Mouse (Mus musculus) hindbrain, embryonic 11.5 days (tissue): ENCODE results near the gene Spata2. TPM values are rescaled to one million over a fixed set of nuclear protein-coding genes. Genes with fewer than 3 reads are reported as not detected.

Source experiments
- ATAC-seq: fragments of 200-750 bp; cut with Nextera tagmentation; 2 replicates; pipeline ENCODE4 v1.8.0; 2017; ENCODE audit warnings: mild to moderate bottlenecking, moderate TSS enrichment, moderate library complexity; ENCODE audit not compliant: low FRiP score
- DNase-seq: peaks from one replicate; pipeline ENCODE4 v3.0.0-alpha.2; 2015; ENCODE audit warnings: low spot score
- H3K27ac ChIP-seq: fragments of 300-500 bp; sonication (generic); 2 replicates; pipeline ENCODE4 v1.5.1; 2014; ENCODE audit warnings: mild to moderate bottlenecking, low read depth, low read length
- H3K27me3 ChIP-seq: fragments of 300-500 bp; sonication (generic); 2 replicates; pipeline ENCODE4 v1.6.1; 2014; ENCODE audit warnings: mild to moderate bottlenecking, low read length, moderate library complexity, mixed read lengths; ENCODE audit not compliant: control insufficient read depth, insufficient read depth
- H3K36me3 ChIP-seq: fragments of 300-500 bp; sonication (generic); 2 replicates; pipeline ENCODE4 v1.6.1; 2014; ENCODE audit warnings: mild to moderate bottlenecking, low read length, moderate library complexity, mixed read lengths; ENCODE audit not compliant: control insufficient read depth, insufficient read depth
- H3K4me1 ChIP-seq: fragments of 300-500 bp; sonication (generic); replicated peaks from 2 replicates; pipeline ENCODE4 v1.6.1; 2014; ENCODE audit warnings: low read length, mixed read lengths; ENCODE audit not compliant: control insufficient read depth, insufficient read depth
- H3K4me2 ChIP-seq: fragments of 300-500 bp; sonication (generic); replicated peaks from 2 replicates; pipeline ENCODE4 v1.6.1; 2014; ENCODE audit warnings: mild to moderate bottlenecking, low read depth, low read length
- H3K4me3 ChIP-seq: fragments of 300-500 bp; sonication (generic); 2 replicates; pipeline ENCODE4 v1.5.1; 2014; ENCODE audit warnings: low read depth, low read length
- H3K9ac ChIP-seq: fragments of 300-500 bp; sonication (generic); 2 replicates; pipeline ENCODE4 v1.6.1; 2014; ENCODE audit warnings: low read depth, low read length
- H3K9me3 ChIP-seq: fragments of 300-500 bp; sonication (generic); 2 replicates; pipeline ENCODE4 v1.6.1; 2016; ENCODE audit warnings: low read length; ENCODE audit not compliant: control insufficient read depth
- WGBS: fragments of 180-500 bp; shearing (Covaris S2); extraction: QIAGEN DNeasy Blood & Tissue Kit; methylation state at CpG from one replicate; pipeline ENCODE4 v1.1.7; 2014; 5-methylcytosine and 5-hydroxymethylcytosine counted together
- polyA plus RNA-seq: library from polyadenylated mRNA; unstranded; fragments of >200 nt; fragmentation: Nextera tagmentation; extraction: Ambion mirVana; gene quantifications from 2 replicates; pipeline ENCODE4 v1.2.1, GENCODE M21; 2014

The Spata2 gene
- polyA plus RNA-seq, 1 experiment from 2014 or later: 13.5 TPM

DNA sequence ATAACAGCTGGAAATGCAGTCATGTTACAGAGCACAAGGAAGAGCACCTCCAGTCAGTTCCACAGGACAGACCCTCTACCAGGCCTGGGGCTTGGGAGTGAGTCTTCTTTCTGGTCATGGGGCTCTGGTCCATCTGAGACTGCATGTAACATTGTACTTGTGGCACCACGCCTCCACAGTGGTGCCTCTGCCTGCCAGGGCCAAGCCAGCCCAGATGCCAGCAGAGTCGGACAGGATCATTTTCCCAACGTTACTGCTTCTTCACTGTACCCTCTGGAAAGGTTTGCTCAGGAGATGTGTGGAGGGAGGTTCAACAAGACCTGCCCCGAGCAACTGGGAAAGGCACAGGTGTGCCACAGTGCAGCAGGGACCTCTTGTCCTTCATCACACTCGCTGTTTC lies 23.0 kb upstream of the Spata2 start:
- no peak overlapping the region for H3K9ac ChIP-seq
- H3K4me3 ChIP-seq: no peak overlapping the region
- ATAC-seq (no peak), DNase-seq (no peak)
- H3K4me1 ChIP-seq: no peaks in the 10 kb centered on the region
- WGBS: 92% methylated on average over 5 of the region's 5 CpGs
- H3K27ac ChIP-seq: no peak overlapping the region
- H3K4me2 ChIP-seq: no peak overlapping the region
- no peaks in the 10 kb centered on the region for H3K27me3 ChIP-seq
- no peaks in the 10 kb centered on the region for H3K9me3 ChIP-seq
- H3K36me3 ChIP-seq: peaks cover 24% of the 10 kb centered on the region

DNA sequence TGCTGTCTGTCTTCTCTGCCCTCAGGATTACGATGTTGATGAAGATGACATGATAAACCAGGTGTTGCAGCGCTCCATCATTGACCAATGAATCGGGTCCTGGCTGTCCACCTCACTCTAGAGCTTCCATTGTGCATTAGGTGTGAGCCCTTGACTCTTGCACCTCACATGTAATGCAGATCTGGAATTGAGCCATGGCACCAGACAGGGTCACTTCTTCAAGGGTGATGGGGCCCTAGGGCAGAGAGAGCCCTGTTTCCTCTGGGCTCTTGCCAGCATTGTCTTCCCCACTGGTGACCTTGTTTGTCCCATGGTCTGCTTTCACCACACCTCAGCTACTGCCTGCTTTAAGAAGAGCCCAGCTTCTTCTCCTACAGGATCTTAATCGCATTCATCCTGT lies 22.0 kb upstream of the Spata2 start:
- no peaks in the 10 kb centered on the region for H3K4me1 ChIP-seq
- ATAC-seq (no peak), DNase-seq (no peak)
- no peak overlapping the region for H3K9ac ChIP-seq
- H3K4me3 ChIP-seq: no peak overlapping the region
- H3K27me3 ChIP-seq: no peaks in the 10 kb centered on the region
- H3K9me3 ChIP-seq: no peaks in the 10 kb centered on the region
- no peak overlapping the region for H3K27ac ChIP-seq
- WGBS: 95% methylated on average over 4 of the region's 4 CpGs
- H3K36me3 ChIP-seq: peaks cover 24% of the 10 kb centered on the region
- no peak overlapping the region for H3K4me2 ChIP-seq

DNA sequence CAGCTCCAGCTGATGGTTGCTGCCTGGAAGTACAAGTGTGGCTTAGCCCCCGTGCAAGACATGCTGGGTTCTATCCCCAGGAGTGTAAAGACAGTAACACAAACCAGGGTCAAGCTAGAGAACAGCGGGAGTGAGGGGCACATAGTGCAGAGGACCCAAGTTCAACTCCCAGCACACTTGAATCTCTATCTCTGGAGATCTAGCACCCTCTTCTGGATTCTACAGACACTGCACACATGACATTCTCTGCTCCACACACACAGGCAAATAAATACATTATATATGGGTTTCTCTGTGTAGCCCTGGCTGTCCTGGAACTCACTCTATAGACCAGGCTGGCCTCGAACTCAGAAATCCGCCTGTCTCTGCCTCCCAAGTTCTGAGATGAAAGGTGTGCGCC lies 20.3 kb upstream of the Spata2 start:
- H3K9ac ChIP-seq: no peak overlapping the region
- H3K9me3 ChIP-seq: no peaks in the 10 kb centered on the region
- H3K36me3 ChIP-seq: peaks cover 25% of the 10 kb centered on the region
- no peak for ATAC-seq
- H3K4me1 ChIP-seq: no peaks in the 10 kb centered on the region
- DNase-seq: no peak
- no peaks in the 10 kb centered on the region for H3K27me3 ChIP-seq
- H3K27ac ChIP-seq: no peak overlapping the region
- H3K4me3 ChIP-seq: no peak overlapping the region
- 91% methylated on average over 5 of the region's 5 CpGs for WGBS
- no peak overlapping the region for H3K4me2 ChIP-seq

DNA sequence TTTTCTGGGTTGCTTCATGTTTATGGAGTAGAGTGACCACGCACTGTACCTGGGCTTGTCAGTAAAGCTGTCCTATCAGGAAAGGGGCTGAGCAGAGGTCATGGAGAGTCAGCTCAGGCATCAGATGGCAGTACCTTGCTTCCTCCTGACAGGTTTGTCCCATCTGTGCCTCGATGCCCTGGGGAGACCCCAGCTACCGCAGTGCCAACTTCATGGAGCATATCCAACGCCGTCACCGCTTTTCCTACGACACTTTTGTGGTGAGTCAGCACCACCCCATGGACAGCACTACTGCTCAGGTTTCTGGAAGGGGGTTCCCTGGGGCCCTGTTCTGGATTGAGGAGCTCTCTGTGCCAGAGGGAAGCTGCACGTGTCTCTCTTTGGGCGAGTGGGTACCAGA lies 19.7 kb upstream of the Spata2 start:
- WGBS: 96% methylated on average over 9 of the region's 9 CpGs
- Histone ChIP-seq H3K4me2 (no peak overlapping the region), H3K4me1 (no peaks in the 10 kb centered on the region), H3K4me3 (no peak overlapping the region), H3K27me3 (no peaks in the 10 kb centered on the region), H3K9me3 (no peaks in the 10 kb centered on the region), H3K27ac (no peak overlapping the region), H3K9ac (no peak overlapping the region), H3K36me3 (peaks cover 31% of the 10 kb centered on the region)
- no peak for ATAC-seq
- no peak for DNase-seq

DNA sequence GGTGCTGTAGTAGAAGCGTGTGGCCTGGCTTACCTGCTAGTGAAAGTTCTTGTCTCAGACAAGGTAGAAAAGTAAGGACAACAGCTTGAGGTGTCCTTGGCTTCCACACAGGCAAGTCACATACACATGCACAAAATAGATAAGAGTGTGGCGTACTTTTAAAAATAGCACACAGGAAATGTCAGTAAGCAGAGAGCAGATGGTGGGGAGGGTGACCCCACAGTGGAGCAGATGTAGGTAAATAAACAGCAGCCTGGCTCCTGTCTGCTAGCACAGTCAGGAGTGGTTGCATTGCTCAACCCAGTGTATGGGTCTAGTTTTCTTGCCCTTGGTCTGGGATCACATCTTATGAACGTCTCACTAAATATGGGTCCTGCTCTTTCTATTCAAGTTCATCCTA lies 17.8 kb upstream of the Spata2 start:
- DNase-seq (no peak), ATAC-seq (no peak)
- no peak overlapping the region for H3K4me3 ChIP-seq
- no peaks in the 10 kb centered on the region for H3K9me3 ChIP-seq
- H3K4me2 ChIP-seq: no peak overlapping the region
- H3K4me1 ChIP-seq: no peaks in the 10 kb centered on the region; the same call in 1 of the 2 replicates
- H3K9ac ChIP-seq: no peak overlapping the region
- 83% methylated on average over 3 of the region's 3 CpGs for WGBS
- H3K27me3 ChIP-seq: no peaks in the 10 kb centered on the region
- H3K27ac ChIP-seq: no peak overlapping the region
- peaks cover 26% of the 10 kb centered on the region for H3K36me3 ChIP-seq

DNA sequence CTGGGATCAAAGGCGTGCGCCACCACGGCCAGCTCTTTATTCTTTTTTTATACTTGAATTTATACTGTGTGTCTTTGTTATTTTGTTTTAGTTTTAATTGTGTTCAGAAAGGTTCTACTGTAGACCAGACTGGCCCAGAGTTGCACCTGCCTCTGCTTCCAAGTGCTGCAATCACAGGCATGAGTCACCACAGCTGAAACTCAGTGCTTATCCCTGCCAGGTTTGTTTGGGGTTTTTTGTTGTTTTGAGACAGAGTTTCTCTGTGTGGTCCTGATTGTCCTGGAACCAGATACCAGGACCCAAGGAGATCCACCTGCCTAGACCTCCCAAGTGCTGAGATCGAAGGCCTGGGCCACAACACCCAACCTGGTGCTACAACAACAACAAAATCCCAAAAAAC lies 15.9 kb upstream of the Spata2 start:
- WGBS: 95% methylated on average over 4 of the region's 4 CpGs
- H3K4me1 ChIP-seq: peaks cover 6% of the 10 kb centered on the region; the same call in 1 of the 2 replicates
- H3K27ac ChIP-seq: no peak overlapping the region
- no peaks in the 10 kb centered on the region for H3K27me3 ChIP-seq
- ATAC-seq (no peak), DNase-seq (no peak)
- H3K9me3 ChIP-seq: no peaks in the 10 kb centered on the region
- H3K9ac ChIP-seq: no peak overlapping the region
- H3K4me3 ChIP-seq: no peak overlapping the region
- H3K36me3 ChIP-seq: peaks cover 13% of the 10 kb centered on the region
- no peak overlapping the region for H3K4me2 ChIP-seq

DNA sequence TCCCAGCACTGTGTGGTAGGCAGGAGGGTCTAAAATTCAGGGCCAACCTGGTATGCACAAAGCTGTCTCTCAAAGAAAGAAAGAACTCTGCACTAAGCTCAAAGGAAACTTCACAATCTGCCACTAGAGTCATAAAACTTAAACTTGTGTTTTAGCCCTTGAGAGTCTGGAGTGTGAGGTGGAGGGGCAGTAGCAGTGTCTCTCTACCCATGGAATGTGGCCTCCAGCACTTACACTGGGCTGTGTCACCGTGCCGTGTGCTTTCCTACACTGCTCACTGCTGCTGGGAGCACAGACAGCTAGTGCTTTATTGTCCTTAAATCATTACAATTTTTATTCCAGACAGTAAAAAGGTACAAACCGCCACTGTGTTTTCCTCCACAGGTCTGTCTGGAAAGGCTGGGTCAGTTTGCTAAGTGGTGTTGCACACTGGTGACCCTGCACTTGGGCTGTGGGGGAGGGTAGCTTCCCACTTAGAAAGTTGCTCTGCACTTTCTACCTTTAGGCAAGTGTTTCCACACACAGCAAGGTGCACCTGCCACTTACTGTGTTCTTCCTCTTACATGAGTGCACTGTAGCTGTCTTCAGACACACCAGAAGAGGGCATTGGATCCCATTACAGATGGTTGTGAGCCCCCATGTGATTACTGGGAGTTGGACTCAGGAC lies 15.2 kb upstream of the Spata2 start:
- ATAC-seq (no peak), DNase-seq (no peak)
- Histone ChIP-seq H3K9me3 (no peaks in the 10 kb centered on the region), H3K4me2 (no peak overlapping the region), H3K27me3 (no peaks in the 10 kb centered on the region), H3K9ac (no peak overlapping the region), H3K36me3 (peaks cover 11% of the 10 kb centered on the region), H3K27ac (no peak overlapping the region), H3K4me1 (peaks cover 6% of the 10 kb centered on the region; the same call in 1 of the 2 replicates), H3K4me3 (no peak overlapping the region)
- 96% methylated on average over 3 of the region's 3 CpGs for WGBS

DNA sequence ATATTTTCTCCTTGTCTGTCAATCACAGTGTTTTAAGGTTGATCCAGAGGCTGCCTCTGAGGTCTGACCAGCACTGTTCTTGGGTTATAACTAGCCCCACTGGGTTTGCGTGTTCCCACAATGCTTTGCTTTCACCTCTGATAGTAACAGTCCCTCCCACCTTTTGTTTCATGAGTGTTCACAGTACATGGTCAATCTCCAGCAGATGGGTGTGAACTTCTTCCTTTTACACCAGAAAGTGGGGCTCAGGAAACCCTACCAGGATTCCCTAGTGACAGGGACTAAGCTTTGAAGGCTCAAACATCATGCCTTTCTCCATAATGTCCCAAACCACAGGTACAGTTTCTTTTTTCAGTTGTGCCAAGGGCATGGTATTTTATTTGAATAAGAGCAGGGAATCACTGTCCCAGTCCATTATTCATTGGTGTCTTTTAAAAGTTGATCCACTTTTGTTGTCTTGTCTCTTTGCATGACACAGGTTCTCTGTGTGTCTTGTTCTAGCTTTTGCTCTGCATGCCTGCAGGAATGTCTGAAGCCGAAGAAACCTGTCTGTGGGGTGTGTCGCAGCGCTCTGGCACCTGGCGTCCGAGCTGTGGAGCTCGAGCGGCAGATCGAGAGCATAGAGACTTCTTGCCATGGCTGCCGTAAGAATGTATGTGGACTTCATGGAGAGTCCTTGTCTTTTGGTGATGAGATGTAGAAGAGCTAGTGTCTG lies 14.0 kb upstream of the Spata2 start:
- Histone ChIP-seq H3K27me3 (no peaks in the 10 kb centered on the region), H3K4me2 (no peak overlapping the region), H3K4me1 (peaks cover 6% of the 10 kb centered on the region; the same call in 1 of the 2 replicates), H3K36me3 (peaks cover 7% of the 10 kb centered on the region), H3K9ac (no peak overlapping the region), H3K27ac (no peak overlapping the region), H3K4me3 (no peak overlapping the region), H3K9me3 (no peaks in the 10 kb centered on the region)
- no peak for DNase-seq
- WGBS: 95% methylated on average over 10 of the region's 10 CpGs
- ATAC-seq: no peak

DNA sequence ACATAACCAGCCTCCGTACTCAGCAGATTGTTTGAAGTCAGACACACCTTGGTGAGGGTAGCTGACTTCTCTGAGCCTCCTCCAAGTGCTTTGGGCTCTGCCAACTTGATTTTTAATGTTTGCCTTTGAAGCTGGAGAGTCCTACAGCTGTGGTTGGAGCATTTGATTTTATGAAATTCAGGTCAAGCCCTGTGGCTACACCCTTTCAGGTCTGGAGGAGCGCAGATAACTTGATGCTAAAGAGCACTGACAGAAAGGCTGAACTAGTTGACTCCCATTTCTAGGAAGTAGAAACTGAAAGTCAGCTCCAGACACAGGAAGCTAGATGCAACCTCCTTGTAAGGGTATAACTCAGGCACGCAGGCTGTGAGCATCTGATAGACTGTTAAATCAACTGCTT lies 12.4 kb upstream of the Spata2 start:
- no peak overlapping the region for H3K4me3 ChIP-seq
- H3K4me1 ChIP-seq: peaks cover 6% of the 10 kb centered on the region; the same call in 1 of the 2 replicates
- peak overlapping the region; percentile 81; the same call in 1 of the 2 replicates for H3K4me2 ChIP-seq
- H3K9ac ChIP-seq: no peak overlapping the region
- H3K36me3 ChIP-seq: peaks cover 7% of the 10 kb centered on the region
- 92% methylated on average over 3 of the region's 3 CpGs for WGBS
- H3K27me3 ChIP-seq: no peaks in the 10 kb centered on the region
- no peak for DNase-seq
- no peak for ATAC-seq
- H3K27ac ChIP-seq: no peak overlapping the region; the same call in 1 of the 2 replicates
- no peaks in the 10 kb centered on the region for H3K9me3 ChIP-seq
